8 mouse cellular contexts compared by ENCODE assay signal in genomic region chr1:193988970-193989904, GRCm38 (mm10).
A peak's percentile ranks its signal among the peaks of the same experiment; 100 is the strongest.
DNase-seq lines count a peak whose midpoint lies in the region; ATAC-seq lines count a peak whose summit lies in the region.

No protein-coding gene starts in this region.

- intact Hi-C loops in left cerebral cortex, postnatal 36 days (cut with DNase I): no loop called here

- H3K27me3 ChIP-seq in hindbrain, embryonic 13.5 days: no peaks in the 10 kb centered on the region
- H3K27me3 ChIP-seq in midbrain, embryonic 12.5 days: no peaks in the 10 kb centered on the region

- H3K9me3 ChIP-seq in hindbrain, embryonic 13.5 days: no peaks in the 10 kb centered on the region
- H3K9me3 ChIP-seq in midbrain, embryonic 12.5 days: no peaks in the 10 kb centered on the region

- peak; percentile 82 for ATAC-seq in hindbrain, embryonic 13.5 days (ENCODE audit: low FRiP score)
- ATAC-seq in midbrain, embryonic 12.5 days (ENCODE audit: low FRiP score, low read depth): peak; percentile 79

- DNase-seq in embryo, embryonic 10 days (ENCODE audit: low spot score): peak; percentile 48
- DNase-seq in embryo, embryonic 9.5 days (ENCODE audit: extremely low spot score): peak; percentile 19
- no peak for DNase-seq in left cerebral cortex, postnatal 36 days (ENCODE audit: low spot score in 2 of 2)
- DNase-seq in adrenal gland, postnatal 14 days: no peak
- no peak for DNase-seq in cerebellum, adult 9-10 months
- no peak for DNase-seq in layer of hippocampus, adult 8-10 months (ENCODE audit: low spot score in 2 of 2)

- peak overlapping the region; percentile 29; the same call in 1 of the 2 replicates for H3K9ac ChIP-seq in hindbrain, embryonic 13.5 days
- H3K9ac ChIP-seq in midbrain, embryonic 12.5 days (replicated peaks): no peak overlapping the region

- WGBS in hindbrain, embryonic 13.5 days: 15% methylated on average over 17 of the region's 17 CpGs
- 16% methylated on average over 17 of the region's 17 CpGs for WGBS in midbrain, embryonic 12.5 days

- H3K4me1 ChIP-seq in hindbrain, embryonic 13.5 days (replicated peaks): peaks cover 26% of the 10 kb centered on the region
- H3K4me1 ChIP-seq in midbrain, embryonic 12.5 days: peaks cover 19% of the 10 kb centered on the region

- H3K36me3 ChIP-seq in hindbrain, embryonic 13.5 days: no peaks in the 10 kb centered on the region
- no peaks in the 10 kb centered on the region for H3K36me3 ChIP-seq in midbrain, embryonic 12.5 days

- peak overlapping the region; percentile 87 for H3K27ac ChIP-seq in hindbrain, embryonic 13.5 days
- H3K27ac ChIP-seq in midbrain, embryonic 12.5 days (replicated peaks): peak overlapping the region; percentile 74

- H3K4me3 ChIP-seq in hindbrain, embryonic 13.5 days: peak overlapping the region; percentile 18
- H3K4me3 ChIP-seq in midbrain, embryonic 12.5 days: no peak overlapping the region

- peak overlapping the region; percentile 46 for H3K4me2 ChIP-seq in hindbrain, embryonic 13.5 days
- peak overlapping the region; percentile 39 for H3K4me2 ChIP-seq in midbrain, embryonic 12.5 days (replicated peaks)

Comparison
In these comparisons a context has a peak if more than half of its experiments do, and no peak if none do; other contexts are left out.
1. DNase-seq: peak in embryo, embryonic 10 days (single experiment) and embryo, embryonic 9.5 days (single experiment); none in left cerebral cortex, postnatal 36 days (0 of 2), adrenal gland, postnatal 14 days (single experiment), cerebellum, adult 9-10 months (single experiment) and layer of hippocampus, adult 8-10 months (0 of 2).